Mouse (Mus musculus) retina, postnatal 7 days (tissue): Measurements from ENCODE around the gene Snd1.

Experiments
- DNase-seq: peaks from one replicate; pipeline ENCODE4 v3.0.0-alpha.2; 2012; ENCODE audit warnings: low read depth, low spot score

The Snd1 gene

GRCm38 (mm10) chr6:28593708-28594107, 118.8 kb downstream of the Snd1 start:
- no peak for DNase-seq

- no peak for DNase-seq
Measured at GRCm38 (mm10) chr6:28594759-28595158, 119.8 kb downstream of the Snd1 start.

- no peak for DNase-seq
Measured at GRCm38 (mm10) chr6:28595231-28595630, 120.3 kb downstream of the Snd1 start.

GRCm38 (mm10) chr6:28597266-28597665, 122.3 kb downstream of the Snd1 start:
- no peak for DNase-seq

GRCm38 (mm10) chr6:28599120-28599519, 124.2 kb downstream of the Snd1 start:
- DNase-seq, result no peak

- no peak for DNase-seq
Measured at GRCm38 (mm10) chr6:28600404-28600803, 125.5 kb downstream of the Snd1 start.

GRCm38 (mm10) chr6:28603401-28603800, 128.5 kb downstream of the Snd1 start:
- no peak for DNase-seq

GRCm38 (mm10) chr6:28603823-28604222, 128.9 kb downstream of the Snd1 start:
- no peak for DNase-seq

GRCm38 (mm10) chr6:28609291-28609690, 134.4 kb downstream of the Snd1 start:
- no peak for DNase-seq

GRCm38 (mm10) chr6:28610127-28610526, 135.2 kb downstream of the Snd1 start:
- DNase-seq, result no peak

GRCm38 (mm10) chr6:28613441-28613840, 138.5 kb downstream of the Snd1 start:
- DNase-seq, result no peak

GRCm38 (mm10) chr6:28614856-28615255, 139.9 kb downstream of the Snd1 start:
- no peak for DNase-seq

GRCm38 (mm10) chr6:28615408-28615807, 140.5 kb downstream of the Snd1 start:
- no peak for DNase-seq

GRCm38 (mm10) chr6:28615966-28616365, 141.0 kb downstream of the Snd1 start:
- DNase-seq, result no peak

- DNase-seq, result no peak
Measured at GRCm38 (mm10) chr6:28618299-28618698, 143.4 kb downstream of the Snd1 start.

- no peak for DNase-seq
Measured at GRCm38 (mm10) chr6:28618751-28619153, 143.8 kb downstream of the Snd1 start.

- DNase-seq, result no peak
Measured at GRCm38 (mm10) chr6:28621431-28621830, 146.5 kb downstream of the Snd1 start.

GRCm38 (mm10) chr6:28621961-28622360, 147.0 kb downstream of the Snd1 start:
- DNase-seq, result no peak

- DNase-seq, result no peak
Measured at GRCm38 (mm10) chr6:28622522-28622921, 147.6 kb downstream of the Snd1 start.

- no peak for DNase-seq
Measured at GRCm38 (mm10) chr6:28622963-28623362, 148.0 kb downstream of the Snd1 start.

GRCm38 (mm10) chr6:28628408-28628807, 153.5 kb downstream of the Snd1 start:
- no peak for DNase-seq

GRCm38 (mm10) chr6:28629866-28630265, 154.9 kb downstream of the Snd1 start:
- no peak for DNase-seq

- DNase-seq, result no peak
Measured at GRCm38 (mm10) chr6:28630926-28631325, 156.0 kb downstream of the Snd1 start.

- no peak for DNase-seq
Measured at GRCm38 (mm10) chr6:28633120-28633519, 158.2 kb downstream of the Snd1 start.
